Mouse (Mus musculus) activated CD4-positive, CD25-positive, alpha-beta regulatory T cell, adult 9 weeks (primary cell): ENCODE results near the gene Teddm1a. TPM values are rescaled to one million over a fixed set of nuclear protein-coding genes. Genes with fewer than 3 reads are reported as not detected.

Source experiments
- polyA plus RNA-seq: library from polyadenylated mRNA; unstranded; fragments of 100-300 nt; shearing (Covaris generic); gene quantifications from one replicate; pipeline ENCODE4 v1.2.1, GENCODE M21; 2017

The Teddm1a gene
- polyA plus RNA-seq: not detected

GRCm38 (mm10) chr1:153891442-153891841 is at the start of gene Teddm1a:
TSS of gene Teddm1a (plus strand) at chr1:153891742.

GRCm38 (mm10) chr1:153844042-153844441 is 47.5 kb upstream of the Teddm1a start, which contains the start of gene Rgsl1:
TSS of gene Rgsl1 (minus strand) at chr1:153844142.

GRCm38 (mm10) chr1:153874045-153874444 is 17.5 kb upstream of the Teddm1a start, which contains the start of gene Teddm1b:
TSS of gene Teddm1b (plus strand) at chr1:153874345.

GRCm38 (mm10) chr1:153899731-153900380 is 8.3 kb downstream of the Teddm1a start, which contains the start of the genes Glul and Teddm2:
TSS of gene Glul (plus strand) at chr1:153899944.
TSS of gene Teddm2 (minus strand) at chr1:153900228.

Other genes starting within 250 kb of the Teddm1a start
- gene Rgs8, start 238.7 kb upstream of the Teddm1a start, polyA plus RNA-seq: 0.22 TPM
- 55.7 TPM for gene Rgs16, start 151.4 kb upstream of the Teddm1a start, polyA plus RNA-seq
- gene Rnasel, start 142.3 kb upstream of the Teddm1a start, polyA plus RNA-seq: 36.7 TPM
- 0.13 TPM for gene Rgsl1, start 47.6 kb upstream of the Teddm1a start, polyA plus RNA-seq
- 0.15 TPM for gene Teddm1b, start 17.4 kb upstream of the Teddm1a start, polyA plus RNA-seq
- gene Glul, start 8.2 kb downstream of the Teddm1a start, polyA plus RNA-seq: 38.1 TPM
- gene Teddm2, start 8.5 kb downstream of the Teddm1a start, polyA plus RNA-seq: 0.38 TPM